Mouse (Mus musculus) liver, embryonic 13.5 days (tissue): Measurements from ENCODE around the gene Btbd8. TPM values are rescaled to one million over a fixed set of nuclear protein-coding genes. Genes with fewer than 3 reads are reported as not detected.

Source experiments
- ATAC-seq: fragments of 200-750 bp; cut with Nextera tagmentation; 2 replicates; pipeline ENCODE4 v1.8.0; 2017; ENCODE audit warnings: low read depth, mild to moderate bottlenecking, moderate number of reproducible peaks, moderate library complexity
- DNase-seq: peaks from one replicate; pipeline ENCODE4 v3.0.0; 2022
- H3K27ac ChIP-seq: fragments of 300-500 bp; sonication (generic); 2 replicates; pipeline ENCODE4 v1.5.1; 2015; ENCODE audit warnings: moderate library complexity, mild to moderate bottlenecking, inconsistent platforms
- H3K27me3 ChIP-seq: fragments of 300-500 bp; sonication (generic); 2 replicates; pipeline ENCODE4 v1.6.1; 2015; ENCODE audit warnings: mild to moderate bottlenecking, inconsistent platforms
- H3K36me3 ChIP-seq: fragments of 300-500 bp; sonication (generic); 2 replicates; pipeline ENCODE4 v1.6.1; 2015; ENCODE audit warnings: mild to moderate bottlenecking, inconsistent platforms
- H3K4me1 ChIP-seq: fragments of 300-500 bp; sonication (generic); replicated peaks from 2 replicates; pipeline ENCODE4 v1.6.1; 2015; ENCODE audit warnings: inconsistent platforms
- H3K4me2 ChIP-seq: fragments of 300-500 bp; sonication (generic); 2 replicates; pipeline ENCODE4 v1.6.1; 2015; ENCODE audit warnings: inconsistent platforms, mild to moderate bottlenecking, moderate library complexity
- H3K4me3 ChIP-seq: fragments of 300-500 bp; sonication (generic); replicated peaks from 2 replicates; pipeline ENCODE4 v1.5.1; 2015; ENCODE audit warnings: mild to moderate bottlenecking, inconsistent platforms
- H3K9ac ChIP-seq: fragments of 300-500 bp; sonication (generic); 2 replicates; pipeline ENCODE4 v1.6.1; 2015; ENCODE audit warnings: mild to moderate bottlenecking, inconsistent platforms
- H3K9me3 ChIP-seq: fragments of 300-500 bp; sonication (generic); replicated peaks from 2 replicates; pipeline ENCODE4 v1.6.1; 2016; ENCODE audit warnings: inconsistent platforms
- WGBS: fragments of 180-500 bp; shearing (Covaris S2); methylation state at CpG from one replicate; pipeline ENCODE4 v1.1.7; 2015; ENCODE audit not compliant: insufficient replicate concordance; 5-methylcytosine and 5-hydroxymethylcytosine counted together
- polyA plus RNA-seq: library from polyadenylated mRNA; unstranded; fragments of >200 nt; fragmentation: Nextera tagmentation; extraction: Ambion mirVana; gene quantifications from 2 replicates; pipeline ENCODE4 v1.2.1, GENCODE M21; 2015

The Btbd8 gene
- polyA plus RNA-seq, 1 experiment from 2014 or later, result 1.1 TPM

DNA sequence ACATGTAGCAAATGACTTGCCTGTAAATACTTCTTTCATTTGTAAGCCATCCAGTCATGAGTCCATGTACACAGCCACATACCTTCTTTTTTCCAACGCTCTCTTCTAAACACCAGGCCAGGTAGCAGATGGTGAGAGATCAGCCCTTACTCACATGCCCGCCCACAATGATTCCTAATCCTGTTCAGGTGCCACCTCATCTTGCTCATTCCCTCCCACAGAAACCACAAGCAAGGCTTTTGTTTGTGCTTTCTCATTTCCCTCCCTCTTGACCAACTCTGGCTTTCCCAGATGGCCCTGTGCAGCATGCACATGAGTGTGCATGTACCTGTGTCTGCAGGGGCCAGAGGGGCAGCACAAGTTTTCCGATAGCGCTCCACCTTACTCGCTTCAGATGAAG is 12.5 kb downstream of the Btbd8 start:
- Histone ChIP-seq H3K27me3 (no peaks in the 10 kb centered on the region), H3K9ac (no peak overlapping the region), H3K4me3 (no peak overlapping the region), H3K9me3 (no peaks in the 10 kb centered on the region), H3K36me3 (no peaks in the 10 kb centered on the region), H3K4me2 (no peak overlapping the region), H3K27ac (no peak overlapping the region), H3K4me1 (no peaks in the 10 kb centered on the region)
- DNase-seq (no peak), ATAC-seq (no peak)
- WGBS, result 84% methylated on average over 5 of the region's 5 CpGs

DNA sequence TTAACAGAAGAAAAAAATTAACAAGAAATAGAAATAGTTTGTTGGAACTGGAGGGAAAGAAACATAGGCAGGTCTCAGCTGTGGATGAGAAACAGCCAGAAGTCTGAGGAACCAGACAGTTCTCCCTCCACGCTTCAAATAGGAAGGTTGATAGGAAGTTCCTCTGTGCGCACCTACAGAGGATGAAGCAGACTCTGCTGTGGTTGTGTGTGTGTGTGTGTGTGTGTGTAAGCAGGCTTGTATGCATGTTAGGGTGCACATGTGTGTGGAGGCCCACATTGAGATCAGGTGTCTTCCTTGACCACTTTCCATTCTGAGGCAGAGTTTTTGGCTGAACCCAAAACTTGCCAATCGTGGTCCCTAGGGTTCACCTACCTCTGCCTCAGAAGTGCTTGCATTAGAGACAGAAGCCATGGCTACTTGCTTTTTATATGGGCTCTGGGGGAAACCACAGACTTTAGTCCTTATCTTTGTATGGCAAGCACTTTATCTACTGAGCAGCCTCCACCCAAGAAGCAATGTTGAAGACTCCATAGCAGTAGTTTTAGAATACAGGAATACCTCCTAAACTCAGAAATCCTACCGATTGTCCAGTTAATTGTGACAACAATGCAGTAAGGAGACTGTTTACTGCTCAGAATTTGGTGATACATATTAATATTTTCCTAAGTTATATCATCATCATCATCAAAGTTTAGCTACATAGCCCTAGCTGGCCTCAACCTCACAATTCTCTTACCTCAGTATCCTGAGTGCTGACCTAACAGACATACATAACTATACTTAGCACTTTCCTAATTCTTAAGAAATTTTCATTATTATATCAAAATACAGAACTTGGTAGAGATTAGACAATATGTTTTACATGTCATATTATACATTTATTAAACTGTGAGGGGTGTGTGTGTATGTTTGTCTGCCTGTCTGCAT is 24.6 kb downstream of the Btbd8 start:
- peak; percentile 31 for DNase-seq
- 26% methylated on average over 4 of the region's 4 CpGs for WGBS
- peak; percentile 94 for ATAC-seq
- no peaks in the 10 kb centered on the region for H3K36me3 ChIP-seq
- no peak overlapping the region; the same call in 1 of the 2 replicates for H3K9ac ChIP-seq
- H3K27me3 ChIP-seq, result no peaks in the 10 kb centered on the region
- no peaks in the 10 kb centered on the region for H3K9me3 ChIP-seq
- peak overlapping the region; percentile 38 for H3K4me2 ChIP-seq
- peaks cover 20% of the 10 kb centered on the region for H3K4me1 ChIP-seq
- H3K27ac ChIP-seq, result peak overlapping the region; percentile 72
- H3K4me3 ChIP-seq, result no peak overlapping the region; the same call in 1 of the 2 replicates

DNA sequence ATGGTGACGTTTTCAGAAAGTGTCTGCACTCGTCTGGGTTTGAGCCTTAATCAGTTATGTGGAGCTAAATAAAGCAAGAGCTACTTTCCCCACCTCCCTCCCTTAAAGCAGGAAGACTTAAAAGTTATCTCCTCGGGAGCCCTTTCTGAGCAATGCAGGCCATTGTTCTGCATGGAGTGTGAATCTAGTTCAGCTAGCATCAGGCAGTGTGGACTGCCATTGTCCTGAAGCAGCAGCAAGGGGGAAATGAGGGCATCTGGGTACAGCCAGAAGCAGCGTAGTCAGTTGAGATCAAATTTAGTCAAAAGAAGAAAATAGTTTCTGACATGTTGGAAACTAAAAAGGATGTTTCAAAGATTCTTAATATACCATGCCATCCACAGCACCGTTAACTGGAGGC is 28.7 kb downstream of the Btbd8 start:
- no peak for ATAC-seq
- H3K27ac ChIP-seq, result no peak overlapping the region
- WGBS, result 59% methylated on average over 5 of the region's 5 CpGs

DNA sequence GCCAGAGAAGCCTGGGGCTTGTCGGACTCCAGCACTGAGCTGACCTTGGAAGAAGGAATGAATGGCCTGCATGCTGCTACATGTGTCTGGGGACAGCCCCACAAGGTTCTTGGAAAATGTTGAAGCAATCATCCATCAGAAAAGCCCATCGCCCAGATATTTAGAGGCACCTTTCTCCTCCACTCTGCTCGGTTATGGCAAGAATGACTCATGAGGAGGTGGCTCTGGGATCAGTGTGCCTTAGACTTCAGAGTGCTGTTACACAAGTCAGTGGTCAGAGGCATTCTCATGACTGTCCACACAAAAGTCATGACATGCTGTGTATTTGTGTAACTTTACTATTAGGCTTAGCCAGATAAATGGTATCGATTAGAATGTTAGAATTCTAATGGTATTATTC is 29.3 kb downstream of the Btbd8 start:
- 0 out of 2 replicates have a peak, but pooled peaks cover 3% of the 10 kb centered on the region for H3K36me3 ChIP-seq
- H3K4me2 ChIP-seq, result no peak overlapping the region
- H3K9me3 ChIP-seq, result no peaks in the 10 kb centered on the region
- 71% methylated on average over 4 of the region's 4 CpGs for WGBS
- H3K4me3 ChIP-seq, result no peak overlapping the region
- no peak overlapping the region for H3K27ac ChIP-seq
- DNase-seq, result no peak
- H3K27me3 ChIP-seq, result no peaks in the 10 kb centered on the region
- H3K9ac ChIP-seq, result no peak overlapping the region
- no peak for ATAC-seq
- peaks cover 34% of the 10 kb centered on the region for H3K4me1 ChIP-seq

More for the DNA sequence above, 28.7 kb downstream of the Btbd8 start:
- Histone ChIP-seq H3K9me3 (no peaks in the 10 kb centered on the region), H3K4me1 (peaks cover 34% of the 10 kb centered on the region), H3K36me3 (0 out of 2 replicates have a peak, but pooled peaks cover 3% of the 10 kb centered on the region), H3K9ac (no peak overlapping the region), H3K27me3 (no peaks in the 10 kb centered on the region), H3K4me2 (no peak overlapping the region), H3K4me3 (no peak overlapping the region)
- no peak for DNase-seq

DNA sequence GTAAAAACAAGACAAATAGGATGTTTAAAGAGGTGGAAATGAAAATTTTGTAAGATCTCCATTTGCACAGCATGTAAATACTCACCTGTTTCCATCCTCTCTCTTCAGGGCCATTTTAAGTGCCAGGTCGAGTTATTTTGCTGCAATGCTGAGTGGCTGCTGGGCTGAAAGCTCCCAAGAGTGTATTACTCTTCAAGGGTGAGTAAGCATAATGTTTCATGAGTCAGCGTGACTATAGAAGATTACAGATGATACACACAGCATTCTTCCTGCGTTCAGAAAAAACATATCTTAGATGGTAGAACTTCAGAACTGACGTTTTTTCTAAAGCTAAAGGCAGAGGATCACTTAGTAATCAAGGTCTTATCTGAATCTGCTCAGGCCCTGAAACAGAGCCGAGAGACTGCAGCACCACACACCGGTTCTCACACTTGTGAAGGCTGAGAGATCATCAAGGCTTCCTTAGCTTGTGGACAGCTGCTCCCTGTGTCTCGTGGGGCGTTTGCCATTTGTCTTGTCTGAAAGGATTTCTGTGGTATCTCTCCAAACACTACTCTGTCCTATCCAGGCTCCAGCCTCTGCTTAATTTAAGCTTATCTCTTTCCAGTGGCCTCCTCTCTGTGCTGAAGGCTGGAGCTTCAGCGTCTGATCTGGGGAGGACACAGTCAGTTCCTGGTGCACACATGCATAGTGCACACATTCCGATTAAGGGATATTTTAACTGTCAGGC is 33.0 kb downstream of the Btbd8 start:
- Histone ChIP-seq H3K4me2 (peak overlapping the region; percentile 52), H3K4me1 (peaks cover 30% of the 10 kb centered on the region), H3K27ac (peak overlapping the region; percentile 97), H3K9ac (peak overlapping the region; percentile 59), H3K9me3 (no peaks in the 10 kb centered on the region), H3K4me3 (peak overlapping the region; percentile 18), H3K27me3 (no peaks in the 10 kb centered on the region), H3K36me3 (0 out of 2 replicates have a peak, but pooled peaks cover 3% of the 10 kb centered on the region)
- 29% methylated on average over 10 of the region's 10 CpGs for WGBS
- peak; percentile 67 for DNase-seq
- ATAC-seq, result peak; percentile 97

DNA sequence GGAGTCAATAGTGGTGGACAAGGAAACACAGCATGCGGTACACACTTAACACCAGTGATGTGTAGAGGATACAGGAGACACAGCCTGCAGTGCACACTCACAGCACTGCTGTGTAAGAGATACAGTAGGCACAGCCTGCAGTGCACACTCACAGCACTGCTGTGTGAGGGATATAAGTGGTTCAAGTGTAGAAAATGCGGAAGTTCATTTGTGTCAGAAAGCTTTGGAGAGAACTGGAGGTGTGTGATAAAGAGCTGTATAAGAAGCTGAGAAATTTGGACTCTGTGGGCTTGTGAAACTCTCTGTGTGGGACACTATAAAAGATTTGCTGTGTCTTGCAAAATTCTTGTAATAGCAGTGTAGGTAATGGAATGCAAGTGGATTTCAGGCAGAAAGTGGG is 42.4 kb downstream of the Btbd8 start:
- no peaks in the 10 kb centered on the region for H3K4me1 ChIP-seq
- WGBS, result 67% methylated on average over 2 of the region's 2 CpGs

DNA sequence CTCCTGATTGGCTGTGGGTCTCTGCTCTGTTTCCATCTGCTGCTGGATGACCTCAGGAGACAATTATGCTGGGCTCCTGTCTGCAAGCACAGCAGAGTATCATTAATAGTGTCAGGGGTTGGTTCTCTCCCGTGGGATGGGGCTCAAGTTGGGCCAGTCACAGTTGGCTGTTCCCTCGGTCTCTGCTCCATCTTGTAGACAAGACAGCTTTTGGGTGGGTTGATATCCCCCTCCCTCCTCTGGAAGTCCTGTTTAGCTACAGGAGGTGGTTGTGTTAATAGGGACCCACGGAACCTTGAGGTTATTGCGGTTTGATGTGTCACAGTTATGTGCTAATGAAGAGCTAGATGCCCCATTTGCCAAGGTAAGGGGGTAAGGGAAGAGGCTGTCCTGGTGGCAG is 51.2 kb downstream of the Btbd8 start:
- no peak for DNase-seq

More for the DNA sequence above, 42.4 kb downstream of the Btbd8 start:
- Histone ChIP-seq H3K4me3 (no peak overlapping the region), H3K27ac (no peak overlapping the region), H3K9me3 (no peaks in the 10 kb centered on the region), H3K9ac (no peak overlapping the region), H3K36me3 (no peaks in the 10 kb centered on the region), H3K4me2 (no peak overlapping the region), H3K27me3 (no peaks in the 10 kb centered on the region)
- DNase-seq, result no peak
- ATAC-seq, result no peak

DNA sequence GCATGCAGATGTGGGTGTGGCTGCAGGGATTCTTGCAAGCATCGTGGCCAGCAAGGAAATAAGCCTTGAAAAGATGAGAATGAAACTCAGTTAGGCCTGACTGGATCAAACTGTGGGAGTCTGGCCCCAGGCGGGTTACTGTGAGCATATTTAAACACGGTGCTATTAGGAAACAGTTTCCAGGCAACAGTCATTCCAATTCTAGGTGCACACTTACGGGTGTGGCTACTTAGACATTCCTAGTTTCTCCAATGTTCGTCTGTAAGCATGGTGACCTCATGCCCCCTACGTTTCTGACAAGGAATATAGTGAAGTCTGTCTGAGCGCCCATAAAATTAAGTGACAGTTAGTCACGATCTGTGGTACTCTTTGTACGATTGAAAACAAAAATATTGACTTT is 53.2 kb downstream of the Btbd8 start:
- Histone ChIP-seq H3K9me3 (peaks cover 4% of the 10 kb centered on the region), H3K27ac (no peak overlapping the region), H3K4me2 (no peak overlapping the region), H3K27me3 (no peaks in the 10 kb centered on the region), H3K4me3 (no peak overlapping the region), H3K4me1 (no peaks in the 10 kb centered on the region), H3K36me3 (peaks cover 3% of the 10 kb centered on the region; the same call in 1 of the 2 replicates), H3K9ac (no peak overlapping the region)
- ATAC-seq (no peak), DNase-seq (no peak)
- 75% methylated on average over 9 of the region's 9 CpGs for WGBS

More for the DNA sequence above, 51.2 kb downstream of the Btbd8 start:
- Histone ChIP-seq H3K27me3 (no peaks in the 10 kb centered on the region), H3K4me1 (no peaks in the 10 kb centered on the region), H3K27ac (no peak overlapping the region), H3K4me2 (no peak overlapping the region), H3K9ac (no peak overlapping the region), H3K9me3 (no peaks in the 10 kb centered on the region), H3K36me3 (no peaks in the 10 kb centered on the region), H3K4me3 (no peak overlapping the region)
- 61% methylated on average over 4 of the region's 4 CpGs for WGBS
- no peak for ATAC-seq

DNA sequence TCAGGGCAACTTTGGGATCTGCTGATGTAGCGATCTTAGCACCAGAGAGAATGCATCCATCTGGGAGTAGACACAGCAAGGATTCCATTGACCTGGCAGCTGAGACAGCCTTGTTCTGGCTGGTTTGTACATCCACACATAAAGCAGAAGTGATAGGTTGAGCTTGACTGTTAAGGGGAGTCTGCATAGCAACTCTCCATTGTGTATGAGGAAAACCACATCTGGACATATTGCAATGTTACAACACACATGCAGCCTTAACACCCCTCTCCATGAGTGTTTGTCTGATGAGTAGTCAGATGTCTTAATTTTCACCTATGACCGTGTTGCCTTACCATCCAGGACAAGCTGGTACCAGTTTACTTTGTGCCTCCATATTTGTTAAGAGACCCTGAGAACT is 54.7 kb downstream of the Btbd8 start:
- Histone ChIP-seq H3K36me3 (peaks cover 3% of the 10 kb centered on the region; the same call in 1 of the 2 replicates), H3K4me1 (no peaks in the 10 kb centered on the region), H3K4me2 (no peak overlapping the region), H3K9ac (no peak overlapping the region), H3K9me3 (peaks cover 4% of the 10 kb centered on the region), H3K27me3 (no peaks in the 10 kb centered on the region), H3K4me3 (no peak overlapping the region), H3K27ac (no peak overlapping the region)
- 76% methylated on average over 2 of the region's 2 CpGs for WGBS
- ATAC-seq (no peak), DNase-seq (no peak)

DNA sequence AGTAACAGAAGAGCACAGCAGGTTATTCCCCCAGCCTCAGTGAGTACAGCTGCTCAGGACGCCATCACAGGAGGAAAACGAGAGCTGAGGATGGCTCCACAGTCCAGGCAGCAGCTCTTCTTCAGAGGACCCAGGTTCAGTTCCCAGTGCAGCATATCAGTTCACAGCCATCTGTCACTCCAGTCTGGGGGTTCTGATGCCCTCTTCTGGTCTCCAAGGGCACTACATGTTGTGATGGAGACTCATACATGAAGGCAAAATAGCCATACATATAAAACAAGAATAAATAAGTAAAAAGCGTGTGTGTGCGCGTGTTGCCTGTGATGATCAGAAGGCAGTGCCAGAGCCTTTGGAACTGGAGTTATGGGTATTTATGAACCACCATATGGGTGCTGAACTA is 57.0 kb downstream of the Btbd8 start:
- no peak overlapping the region for H3K4me2 ChIP-seq
- 89% methylated on average over 5 of the region's 5 CpGs for WGBS
- ATAC-seq, result peak; percentile 18; the same call in 1 of the 2 replicates

DNA sequence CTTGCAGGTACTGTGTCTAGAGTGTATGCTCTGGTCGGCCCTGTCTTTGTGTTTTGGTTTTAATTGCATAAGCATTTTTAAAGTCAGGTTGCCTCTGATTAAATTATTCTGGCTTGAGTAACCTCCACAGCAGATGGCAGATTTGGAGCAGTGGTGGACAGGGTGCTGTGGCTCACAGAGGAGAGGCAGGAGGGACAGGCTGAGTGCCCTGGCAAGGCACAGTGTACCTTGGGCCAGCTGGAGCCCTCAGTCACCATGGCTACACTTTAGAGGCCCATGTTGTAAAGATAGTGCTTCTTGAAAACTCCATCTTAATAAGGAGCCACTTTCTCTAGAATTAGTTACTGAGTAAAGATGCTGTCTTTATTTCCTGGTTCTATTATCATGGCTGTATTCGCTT is 58.2 kb downstream of the Btbd8 start:
- Histone ChIP-seq H3K27ac (no peak overlapping the region), H3K9ac (no peak overlapping the region), H3K9me3 (peaks cover 4% of the 10 kb centered on the region), H3K4me3 (no peak overlapping the region), H3K27me3 (no peaks in the 10 kb centered on the region), H3K36me3 (peaks cover 3% of the 10 kb centered on the region; the same call in 1 of the 2 replicates), H3K4me1 (no peaks in the 10 kb centered on the region), H3K4me2 (no peak overlapping the region)
- whole genome bisulfite sequencing, result 76% methylated on average over 2 of the region's 2 CpGs
- ATAC-seq (no peak), DNase-seq (no peak)

More for the DNA sequence above, 57.0 kb downstream of the Btbd8 start:
- no peak overlapping the region for H3K4me3 ChIP-seq
- no peaks in the 10 kb centered on the region for H3K4me1 ChIP-seq
- no peak for DNase-seq
- H3K9ac ChIP-seq, result no peak overlapping the region
- no peaks in the 10 kb centered on the region for H3K27me3 ChIP-seq
- H3K36me3 ChIP-seq, result peaks cover 3% of the 10 kb centered on the region; the same call in 1 of the 2 replicates
- H3K9me3 ChIP-seq, result peaks cover 4% of the 10 kb centered on the region
- no peak overlapping the region for H3K27ac ChIP-seq
